Mouse (Mus musculus) T-helper 1 cell (primary cell): ENCODE measurements around the gene Epor.

Experiments used
- in situ Hi-C: fragments of 300-600 bp; cut with MboI, MseI; formaldehyde crosslinking; loops from one replicate; pipeline ENCODE4 v1.15.1; 2025; ENCODE audit warnings: high pct_unique_total_duplicates

Epor gene

GRCm38 (mm10) chr9:21968883-21969282 is 5.6 kb upstream of the Epor start:
- in situ Hi-C loops, result no loop called here

- in situ Hi-C loops, result no loop called here
Measured at GRCm38 (mm10) chr9:21962416-21963059, 768 bp downstream of the Epor start.

GRCm38 (mm10) chr9:21962010-21962409 is 1.3 kb downstream of the Epor start:
- in situ Hi-C loops, result no loop called here

- in situ Hi-C loops, result no loop called here
Measured at GRCm38 (mm10) chr9:21961366-21961980, 1.8 kb downstream of the Epor start.

- in situ Hi-C loops, result no loop called here
Measured at GRCm38 (mm10) chr9:21960558-21961208, 2.6 kb downstream of the Epor start.

- in situ Hi-C loops, result no loop called here
Measured at GRCm38 (mm10) chr9:21960135-21960534, 3.2 kb downstream of the Epor start.

GRCm38 (mm10) chr9:21959244-21959643 is 4.1 kb downstream of the Epor start:
- in situ Hi-C loops, result no loop called here

GRCm38 (mm10) chr9:21958372-21958771 is 4.9 kb downstream of the Epor start:
- in situ Hi-C loops, result no loop called here

GRCm38 (mm10) chr9:21955570-21956281 is 7.6 kb downstream of the Epor start, which contains the start of gene Swsap1:
Swsap1 (plus strand) TSS chr9:21955755.
- in situ Hi-C loops, result no loop called here

- in situ Hi-C loops, result no loop called here
Measured at GRCm38 (mm10) chr9:21955225-21955569, 8.1 kb downstream of the Epor start.

- in situ Hi-C loops, result no loop called here
Measured at GRCm38 (mm10) chr9:21954635-21955034, 8.7 kb downstream of the Epor start.

GRCm38 (mm10) chr9:21953600-21953999 is 9.7 kb downstream of the Epor start:
- in situ Hi-C loops, result no loop called here

- in situ Hi-C loops, result no loop called here
Measured at GRCm38 (mm10) chr9:21951977-21952376, 11.3 kb downstream of the Epor start.

GRCm38 (mm10) chr9:21950322-21950721 is 13.0 kb downstream of the Epor start:
- in situ Hi-C loops, result no loop called here

GRCm38 (mm10) chr9:21948790-21949189 is 14.5 kb downstream of the Epor start:
- in situ Hi-C loops, result no loop called here

- in situ Hi-C loops, result no loop called here
Measured at GRCm38 (mm10) chr9:21948146-21948545, 15.2 kb downstream of the Epor start.

GRCm38 (mm10) chr9:21947540-21948130 is 15.7 kb downstream of the Epor start:
- in situ Hi-C loops, result no loop called here

GRCm38 (mm10) chr9:21944267-21944666 is 19.0 kb downstream of the Epor start:
- in situ Hi-C loops, result no loop called here

- in situ Hi-C loops, result no loop called here
Measured at GRCm38 (mm10) chr9:21943638-21944037, 19.7 kb downstream of the Epor start.

- in situ Hi-C loops, result no loop called here
Measured at GRCm38 (mm10) chr9:21943046-21943445, 20.3 kb downstream of the Epor start.

- in situ Hi-C loops, result no loop called here
Measured at GRCm38 (mm10) chr9:21938234-21938855, 25.0 kb downstream of the Epor start.
